Mouse (Mus musculus): ENCODE results near the gene Mff. TPM values are rescaled to one million over a fixed set of nuclear protein-coding genes. Genes with fewer than 3 reads are reported as not detected.

The Mff gene
- polyA plus RNA-seq, 1 experiment from 2014 or later = 188 TPM

DNA sequence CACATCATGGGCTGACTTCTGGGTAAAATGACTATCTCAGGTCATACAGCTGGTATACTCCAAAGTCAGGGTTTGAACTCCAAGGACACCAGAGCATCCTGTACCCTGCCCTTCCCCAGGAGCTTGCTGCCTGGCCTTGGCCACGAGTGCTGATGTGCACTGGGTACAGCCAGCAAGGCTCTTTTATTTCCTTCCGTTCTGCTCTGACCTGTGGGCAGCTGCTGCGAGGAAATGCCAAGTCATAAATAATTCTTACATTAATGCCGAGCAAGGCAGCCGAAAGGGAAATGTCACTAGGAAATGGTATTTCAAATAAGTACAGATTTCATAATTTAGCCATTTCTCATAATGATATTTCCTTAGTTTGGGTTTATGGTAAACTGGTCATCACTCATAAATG, 73.6 kb downstream of the Mff start:
- Histone ChIP-seq H3K27ac (no peak overlapping the region), H3K4me3 (replicated peaks) (no peak overlapping the region), H3K9ac (no peak overlapping the region), H3K36me3 (no peaks in the 10 kb centered on the region), H3K27me3 (replicated peaks) (no peaks in the 10 kb centered on the region), H3K9me3 (no peaks in the 10 kb centered on the region), H3K4me1 (replicated peaks) (no peaks in the 10 kb centered on the region), H3K4me2 (replicated peaks) (no peak overlapping the region)
- ATAC-seq = no peak
- 49% methylated on average over 5 of the region's 5 CpGs for WGBS

- no peak overlapping the region for H3K27ac ChIP-seq
- H3K4me3 ChIP-seq (replicated peaks) = no peak overlapping the region
- H3K27me3 ChIP-seq (replicated peaks) = no peaks in the 10 kb centered on the region
- H3K36me3 ChIP-seq = no peaks in the 10 kb centered on the region
- no peak overlapping the region for H3K4me2 ChIP-seq (replicated peaks)
- ATAC-seq = peak; percentile 32; the same call in 1 of the 2 replicates
- no peaks in the 10 kb centered on the region for H3K4me1 ChIP-seq (replicated peaks)
- no peak overlapping the region for H3K9ac ChIP-seq
- no peaks in the 10 kb centered on the region for H3K9me3 ChIP-seq
- WGBS = 67% methylated on average over 4 of the region's 4 CpGs
These were observed 74.2 kb downstream of the Mff start for GRCm38 (mm10) chr1:82798922-82799321.

DNA sequence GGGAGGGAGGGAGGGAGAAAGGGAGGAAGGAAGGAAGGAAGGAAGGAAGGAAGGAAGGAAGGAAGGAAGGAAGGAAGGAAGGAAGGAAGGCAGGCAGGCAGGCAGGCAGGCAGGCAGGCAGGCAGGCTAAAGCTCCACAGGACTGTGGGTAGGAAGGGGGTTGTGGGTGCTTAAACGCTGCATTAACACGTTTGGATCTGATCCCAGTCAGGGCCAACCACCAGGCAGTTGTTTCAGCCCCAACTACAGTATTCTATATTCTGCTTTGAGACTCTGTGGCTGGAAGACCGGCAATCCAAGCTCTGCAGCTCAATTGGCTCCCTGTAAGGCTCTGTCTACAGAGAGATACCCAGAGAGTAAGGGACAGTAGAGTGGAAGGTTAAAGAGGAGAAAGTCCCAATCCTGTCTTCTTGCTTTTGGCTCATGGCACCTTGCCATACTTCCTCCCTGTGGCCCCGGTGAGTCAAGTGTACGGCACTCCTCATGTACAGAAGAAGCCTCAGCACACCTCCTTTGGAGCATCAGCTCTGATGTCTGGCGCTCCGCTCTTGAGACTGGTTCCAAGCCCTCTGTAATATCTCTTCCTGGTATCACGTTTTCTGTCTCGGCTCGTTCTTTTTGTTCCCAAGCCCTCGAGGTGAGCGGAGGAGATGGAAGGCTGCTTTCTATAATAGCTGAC, 76.6 kb downstream of the Mff start:
- no peak overlapping the region for H3K4me3 ChIP-seq (replicated peaks)

More for the DNA sequence above, 76.6 kb downstream of the Mff start:
- no peaks in the 10 kb centered on the region for H3K4me1 ChIP-seq (replicated peaks)
- H3K4me2 ChIP-seq (replicated peaks) = no peak overlapping the region
- ATAC-seq = no peak
- H3K27ac ChIP-seq = no peak overlapping the region
- WGBS = 84% methylated on average over 12 of the region's 12 CpGs
- no peaks in the 10 kb centered on the region for H3K9me3 ChIP-seq
- H3K36me3 ChIP-seq = no peaks in the 10 kb centered on the region
- no peak overlapping the region for H3K9ac ChIP-seq
- no peaks in the 10 kb centered on the region for H3K27me3 ChIP-seq (replicated peaks)

Other genes starting within 250 kb of the Mff start
- 0.10 TPM in 2 replicates for gene Col4a4, start 138.0 kb upstream of the Mff start, polyA plus RNA-seq (2015; fragmentation: Nextera tagmentation; extraction: Ambion mirVana)
- 0.13 and 0.25 TPM in 2 replicates for gene Col4a3, start 138.0 kb upstream of the Mff start, polyA plus RNA-seq (2015; fragmentation: Nextera tagmentation; extraction: Ambion mirVana)
- 141 and 153 TPM in 2 replicates for gene Tm4sf20, start 43.6 kb downstream of the Mff start, polyA plus RNA-seq (2015; fragmentation: Nextera tagmentation; extraction: Ambion mirVana)
- not detected in 2 replicates for gene Gm47791, start 46.4 kb downstream of the Mff start, polyA plus RNA-seq (2015; fragmentation: Nextera tagmentation; extraction: Ambion mirVana)
- 33.0 and 35.7 TPM in 2 replicates for gene Agfg1, start 114.6 kb downstream of the Mff start, polyA plus RNA-seq (2015; fragmentation: Nextera tagmentation; extraction: Ambion mirVana)
- gene A030005L19Rik, start 188.4 kb downstream of the Mff start, polyA plus RNA-seq (2015; fragmentation: Nextera tagmentation; extraction: Ambion mirVana) = 0.36 TPM in 1 of 2 replicates, not detected in the other
- gene A030014E15Rik, start 200.0 kb downstream of the Mff start, polyA plus RNA-seq (2015; fragmentation: Nextera tagmentation; extraction: Ambion mirVana) = not detected in 2 replicates
- not detected in 2 replicates for gene Gm6217, start 206.5 kb downstream of the Mff start, polyA plus RNA-seq (2015; fragmentation: Nextera tagmentation; extraction: Ambion mirVana)
- not detected in 2 replicates for gene A030003K21Rik, start 218.5 kb downstream of the Mff start, polyA plus RNA-seq (2015; fragmentation: Nextera tagmentation; extraction: Ambion mirVana)
- not detected in 2 replicates for gene Gm7544, start 231.1 kb downstream of the Mff start, polyA plus RNA-seq (2015; fragmentation: Nextera tagmentation; extraction: Ambion mirVana)
- gene Gm47955, start 235.4 kb downstream of the Mff start, polyA plus RNA-seq (2015; fragmentation: Nextera tagmentation; extraction: Ambion mirVana) = not detected in 2 replicates

All from intestine, embryonic 15.5 days (tissue).